Mouse (Mus musculus) cerebellum, adult (tissue): ENCODE results near the gene Acacb.

Experiments used
- ATAC-seq: cut with Nextera tagmentation; 2 replicates; pipeline ENCODE4 v1.9.2; 2017; ENCODE audit warnings: mild to moderate bottlenecking, moderate library complexity, mixed read lengths; ENCODE audit not compliant: insufficient number of reproducible peaks, low FRiP score, low TSS enrichment

Acacb gene

GRCm38 (mm10) chr5:114298212-114298894, 152.0 kb downstream of the Acacb start:
- ATAC-seq: no peak

- ATAC-seq: no peak
Measured at GRCm38 (mm10) chr5:114299156-114299855, 153.0 kb downstream of the Acacb start.

GRCm38 (mm10) chr5:114299883-114300610, 153.7 kb downstream of the Acacb start:
- ATAC-seq: no peak
